Mouse (Mus musculus): ENCODE results near the gene Col26a1. TPM values are rescaled to one million over a fixed set of nuclear protein-coding genes. Genes with fewer than 3 reads are reported as not detected.

Gene Col26a1
- polyA plus RNA-seq, 1 experiment from 2014 or later: 67.9 TPM

GRCm38 (mm10) chr5:136716696-136717572 lies 166.1 kb downstream of the Col26a1 start:
- H3K4me3 ChIP-seq: no peak overlapping the region
- no peaks in the 10 kb centered on the region for H3K36me3 ChIP-seq
- no peak overlapping the region for H3K9ac ChIP-seq
- H3K27me3 ChIP-seq (replicated peaks): no peaks in the 10 kb centered on the region; the same call in 1 of the 2 replicates
- H3K27ac ChIP-seq: peak overlapping the region; percentile 37; the same call in 1 of the 2 replicates
- WGBS: 43% methylated on average over 10 of the region's 10 CpGs
- ATAC-seq (ENCODE audit: low FRiP score, low read depth): no peak; the same call in 1 of the 2 replicates
- H3K4me2 ChIP-seq (replicated peaks): no peak overlapping the region
- no peaks in the 10 kb centered on the region for H3K9me3 ChIP-seq
- H3K4me1 ChIP-seq: peaks cover 9% of the 10 kb centered on the region

- Histone ChIP-seq H3K9me3 (no peaks in the 10 kb centered on the region), H3K27ac (no peak overlapping the region), H3K9ac (no peak overlapping the region), H3K4me1 (peaks cover 14% of the 10 kb centered on the region), H3K36me3 (no peaks in the 10 kb centered on the region), H3K4me2 (replicated peaks) (peak overlapping the region; percentile 33), H3K4me3 (no peak overlapping the region), H3K27me3 (replicated peaks) (no peaks in the 10 kb centered on the region; the same call in 1 of the 2 replicates)
- ATAC-seq (ENCODE audit: low FRiP score, low read depth): no peak
- 26% methylated on average over 11 of the region's 11 CpGs for WGBS
Observed at GRCm38 (mm10) chr5:136714879-136715278, 168.1 kb downstream of the Col26a1 start.

- H3K4me2 ChIP-seq (replicated peaks): peak overlapping the region; percentile 33
- ATAC-seq (ENCODE audit: low FRiP score, low read depth): no peak
- no peak overlapping the region for H3K9ac ChIP-seq
- H3K4me3 ChIP-seq: no peak overlapping the region
- WGBS: 37% methylated on average over 32 of the region's 32 CpGs
- peaks cover 14% of the 10 kb centered on the region for H3K4me1 ChIP-seq
- H3K27me3 ChIP-seq (replicated peaks): no peaks in the 10 kb centered on the region; the same call in 1 of the 2 replicates
- no peaks in the 10 kb centered on the region for H3K9me3 ChIP-seq
- no peaks in the 10 kb centered on the region for H3K36me3 ChIP-seq
- H3K27ac ChIP-seq: no peak overlapping the region
Observed at GRCm38 (mm10) chr5:136714232-136714875, 168.7 kb downstream of the Col26a1 start.

GRCm38 (mm10) chr5:136710742-136711141 lies 172.3 kb downstream of the Col26a1 start:
- H3K9ac ChIP-seq: no peak overlapping the region
- no peak for ATAC-seq (ENCODE audit: low FRiP score, low read depth)
- WGBS: 44% methylated on average over 4 of the region's 4 CpGs
- no peak overlapping the region for H3K4me2 ChIP-seq (replicated peaks)
- no peak overlapping the region for H3K4me3 ChIP-seq
- H3K27ac ChIP-seq: no peak overlapping the region
- 0 out of 2 replicates have a peak, but pooled peaks cover under 1% of the 10 kb centered on the region for H3K9me3 ChIP-seq
- H3K4me1 ChIP-seq: peaks cover 6% of the 10 kb centered on the region; the same call in 1 of the 2 replicates
- H3K27me3 ChIP-seq (replicated peaks): no peaks in the 10 kb centered on the region; the same call in 1 of the 2 replicates
- no peaks in the 10 kb centered on the region for H3K36me3 ChIP-seq

- no peaks in the 10 kb centered on the region for H3K36me3 ChIP-seq
- H3K27me3 ChIP-seq (replicated peaks): no peaks in the 10 kb centered on the region
- ATAC-seq (ENCODE audit: low FRiP score, low read depth): no peak
Observed at GRCm38 (mm10) chr5:136708116-136708515, 174.9 kb downstream of the Col26a1 start.

GRCm38 (mm10) chr5:136706803-136707202 lies 176.2 kb downstream of the Col26a1 start:
- H3K27ac ChIP-seq: no peak overlapping the region
- 5% methylated on average over 9 of the region's 9 CpGs for WGBS
- 0 out of 2 replicates have a peak, but pooled peaks have one; percentile 9 for ATAC-seq (ENCODE audit: low FRiP score, low read depth)
- H3K27me3 ChIP-seq (replicated peaks): no peaks in the 10 kb centered on the region
- H3K36me3 ChIP-seq: no peaks in the 10 kb centered on the region
- no peak overlapping the region for H3K9ac ChIP-seq
- peaks cover 6% of the 10 kb centered on the region; the same call in 1 of the 2 replicates for H3K4me1 ChIP-seq
- H3K4me2 ChIP-seq (replicated peaks): no peak overlapping the region
- H3K4me3 ChIP-seq: no peak overlapping the region
- H3K9me3 ChIP-seq: 0 out of 2 replicates have a peak, but pooled peaks cover 3% of the 10 kb centered on the region

More at GRCm38 (mm10) chr5:136708116-136708515, 174.9 kb downstream of the Col26a1 start:
- 82% methylated on average over 12 of the region's 12 CpGs for WGBS
- Histone ChIP-seq H3K9ac (no peak overlapping the region), H3K4me2 (replicated peaks) (no peak overlapping the region), H3K4me3 (no peak overlapping the region), H3K9me3 (0 out of 2 replicates have a peak, but pooled peaks cover 3% of the 10 kb centered on the region), H3K4me1 (peaks cover 6% of the 10 kb centered on the region; the same call in 1 of the 2 replicates), H3K27ac (no peak overlapping the region)

GRCm38 (mm10) chr5:136705532-136705931 lies 177.5 kb downstream of the Col26a1 start:
- Histone ChIP-seq H3K9me3 (0 out of 2 replicates have a peak, but pooled peaks cover 3% of the 10 kb centered on the region), H3K9ac (no peak overlapping the region), H3K27me3 (replicated peaks) (no peaks in the 10 kb centered on the region), H3K27ac (no peak overlapping the region), H3K4me1 (0 out of 2 replicates have a peak, but pooled peaks cover under 1% of the 10 kb centered on the region), H3K4me2 (replicated peaks) (no peak overlapping the region), H3K4me3 (no peak overlapping the region), H3K36me3 (no peaks in the 10 kb centered on the region)
- 92% methylated on average over 3 of the region's 3 CpGs for WGBS
- no peak for ATAC-seq (ENCODE audit: low FRiP score, low read depth)

GRCm38 (mm10) chr5:136704151-136704550 lies 178.9 kb downstream of the Col26a1 start:
- Histone ChIP-seq H3K36me3 (no peaks in the 10 kb centered on the region), H3K4me1 (no peaks in the 10 kb centered on the region), H3K27me3 (replicated peaks) (no peaks in the 10 kb centered on the region), H3K4me3 (no peak overlapping the region), H3K9ac (no peak overlapping the region), H3K27ac (no peak overlapping the region), H3K4me2 (replicated peaks) (no peak overlapping the region), H3K9me3 (0 out of 2 replicates have a peak, but pooled peaks cover 3% of the 10 kb centered on the region)
- 84% methylated on average over 8 of the region's 8 CpGs for WGBS
- no peak for ATAC-seq (ENCODE audit: low FRiP score, low read depth)

GRCm38 (mm10) chr5:136703751-136704150 lies 179.3 kb downstream of the Col26a1 start:
- Histone ChIP-seq H3K4me3 (no peak overlapping the region), H3K27ac (no peak overlapping the region), H3K36me3 (no peaks in the 10 kb centered on the region), H3K9ac (no peak overlapping the region), H3K4me1 (no peaks in the 10 kb centered on the region), H3K9me3 (0 out of 2 replicates have a peak, but pooled peaks cover 3% of the 10 kb centered on the region), H3K27me3 (replicated peaks) (no peaks in the 10 kb centered on the region), H3K4me2 (replicated peaks) (no peak overlapping the region)
- no peak for ATAC-seq (ENCODE audit: low FRiP score, low read depth)
- 47% methylated on average over 3 of the region's 3 CpGs for WGBS

- H3K36me3 ChIP-seq: no peaks in the 10 kb centered on the region
- H3K9ac ChIP-seq: no peak overlapping the region
- H3K9me3 ChIP-seq: 0 out of 2 replicates have a peak, but pooled peaks cover 3% of the 10 kb centered on the region
- no peak for ATAC-seq (ENCODE audit: low FRiP score, low read depth)
- H3K27me3 ChIP-seq (replicated peaks): no peaks in the 10 kb centered on the region
- WGBS: 84% methylated on average over 3 of the region's 3 CpGs
- no peak overlapping the region for H3K4me2 ChIP-seq (replicated peaks)
- no peak overlapping the region for H3K4me3 ChIP-seq
- no peak overlapping the region for H3K27ac ChIP-seq
- no peaks in the 10 kb centered on the region for H3K4me1 ChIP-seq
Observed at GRCm38 (mm10) chr5:136702159-136702725, 180.8 kb downstream of the Col26a1 start.

GRCm38 (mm10) chr5:136697618-136698017 lies 185.4 kb downstream of the Col26a1 start:
- Histone ChIP-seq H3K9ac (no peak overlapping the region), H3K4me2 (replicated peaks) (no peak overlapping the region), H3K27me3 (replicated peaks) (no peaks in the 10 kb centered on the region), H3K27ac (no peak overlapping the region), H3K36me3 (no peaks in the 10 kb centered on the region), H3K4me1 (no peaks in the 10 kb centered on the region), H3K4me3 (no peak overlapping the region), H3K9me3 (no peaks in the 10 kb centered on the region)
- WGBS: 79% methylated on average over 9 of the region's 9 CpGs
- no peak for ATAC-seq (ENCODE audit: low FRiP score, low read depth)

- Histone ChIP-seq H3K4me3 (no peak overlapping the region), H3K36me3 (no peaks in the 10 kb centered on the region), H3K4me1 (no peaks in the 10 kb centered on the region), H3K27ac (no peak overlapping the region), H3K4me2 (replicated peaks) (no peak overlapping the region), H3K27me3 (replicated peaks) (no peaks in the 10 kb centered on the region), H3K9ac (no peak overlapping the region), H3K9me3 (no peaks in the 10 kb centered on the region)
- ATAC-seq (ENCODE audit: low FRiP score, low read depth): no peak
- WGBS: 56% methylated on average over 5 of the region's 5 CpGs
Observed at GRCm38 (mm10) chr5:136696516-136696915, 186.5 kb downstream of the Col26a1 start.

All from neural tube, embryonic 12.5 days (tissue).